Mouse (Mus musculus) CD4-positive helper T cell, adult 2 months (primary cell): Measurements from ENCODE around the gene Padi2.

Experiments
- DNase-seq: peaks from one replicate; pipeline ENCODE4 v3.0.0-alpha.2; 2012; ENCODE audit warnings: low read depth, missing footprints, low spot score

The Padi2 gene

GRCm38 (mm10) chr4:140958319-140958718, 52.2 kb downstream of the Padi2 start:
- DNase-seq: peak; percentile 23

GRCm38 (mm10) chr4:140959128-140959679, 53.1 kb downstream of the Padi2 start:
- no peak for DNase-seq

GRCm38 (mm10) chr4:140959715-140960479, 53.8 kb downstream of the Padi2 start:
- no peak for DNase-seq

GRCm38 (mm10) chr4:140960781-140961466, 54.8 kb downstream of the Padi2 start, which contains the start of gene Sdhb:
Gene Sdhb (plus strand): TSS chr4:140961203.
- DNase-seq: peak; percentile 98

- no peak for DNase-seq
These were observed 55.5 kb downstream of the Padi2 start for GRCm38 (mm10) chr4:140961467-140962206.

GRCm38 (mm10) chr4:140962207-140962909, 56.2 kb downstream of the Padi2 start:
- DNase-seq: no peak

- no peak for DNase-seq
These were observed 56.8 kb downstream of the Padi2 start for GRCm38 (mm10) chr4:140962950-140963349.

- no peak for DNase-seq
These were observed 57.9 kb downstream of the Padi2 start for GRCm38 (mm10) chr4:140963941-140964597.

- peak; percentile 78 for DNase-seq
These were observed 58.5 kb downstream of the Padi2 start for GRCm38 (mm10) chr4:140964620-140965019.

GRCm38 (mm10) chr4:140967386-140968159, 61.4 kb downstream of the Padi2 start:
- DNase-seq: no peak

- DNase-seq: no peak
These were observed 65.5 kb downstream of the Padi2 start for GRCm38 (mm10) chr4:140971691-140972090.

GRCm38 (mm10) chr4:140974408-140974807, 68.3 kb downstream of the Padi2 start:
- DNase-seq: no peak

GRCm38 (mm10) chr4:140975356-140975755, 69.2 kb downstream of the Padi2 start:
- no peak for DNase-seq

GRCm38 (mm10) chr4:140977278-140977677, 71.1 kb downstream of the Padi2 start:
- no peak for DNase-seq

- DNase-seq: peak; percentile 42
These were observed 71.9 kb downstream of the Padi2 start for GRCm38 (mm10) chr4:140977886-140978692.

GRCm38 (mm10) chr4:140981605-140982004, 75.5 kb downstream of the Padi2 start:
- peak; percentile 15 for DNase-seq

GRCm38 (mm10) chr4:140982808-140983207, 76.7 kb downstream of the Padi2 start:
- no peak for DNase-seq

GRCm38 (mm10) chr4:140983442-140983841, 77.3 kb downstream of the Padi2 start:
- peak; percentile 81 for DNase-seq

GRCm38 (mm10) chr4:140984544-140984943, 78.4 kb downstream of the Padi2 start:
- no peak for DNase-seq
